Mouse (Mus musculus): ENCODE measurements around the gene Adap2. TPM values are rescaled to one million over a fixed set of nuclear protein-coding genes. Genes with fewer than 3 reads are reported as not detected.

Gene Adap2
- 3.8 TPM for polyA plus RNA-seq (2015; fragmentation: Illumina TruSeq; extraction: RNeasy Lipid Tissue Mini Kit (QIAGEN cat#74804); ENCODE audit: insufficient read depth, low read depth, low replicate concordance)

DNA sequence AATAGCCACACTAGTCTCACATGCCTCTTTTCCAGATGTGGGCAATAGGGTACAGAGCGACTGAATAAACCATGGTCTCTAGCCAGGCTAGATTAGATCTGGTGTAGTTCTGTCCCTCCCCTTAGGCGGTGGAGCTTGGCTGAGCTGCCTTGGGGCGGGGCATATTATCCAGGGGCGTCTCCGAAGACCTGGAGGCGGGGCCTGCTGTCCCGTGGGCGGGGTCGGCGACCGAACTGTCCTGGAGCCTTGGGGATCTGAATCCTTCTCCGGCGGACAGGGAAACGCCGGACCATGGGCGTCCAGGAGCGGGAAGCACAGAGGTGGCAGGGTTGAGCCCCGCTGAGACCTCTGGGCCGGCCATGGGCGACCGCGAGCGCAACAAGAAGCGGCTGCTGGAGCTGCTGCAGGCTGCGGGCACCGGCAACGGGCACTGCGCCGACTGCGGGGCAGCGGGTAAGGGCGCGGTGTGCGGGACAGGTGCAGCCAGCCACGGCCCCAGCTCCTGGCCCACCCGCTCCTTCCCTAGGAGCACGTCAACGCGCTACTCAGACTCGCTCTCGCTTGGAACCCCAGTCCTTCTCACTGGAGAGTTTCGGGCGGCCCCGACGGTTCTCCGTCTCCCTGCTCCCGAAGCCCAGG is at the start of gene Adap2:
Gene Adap2, plus strand, starts transcription at position 249 of the 639 bp plus-strand sequence.

DNA sequence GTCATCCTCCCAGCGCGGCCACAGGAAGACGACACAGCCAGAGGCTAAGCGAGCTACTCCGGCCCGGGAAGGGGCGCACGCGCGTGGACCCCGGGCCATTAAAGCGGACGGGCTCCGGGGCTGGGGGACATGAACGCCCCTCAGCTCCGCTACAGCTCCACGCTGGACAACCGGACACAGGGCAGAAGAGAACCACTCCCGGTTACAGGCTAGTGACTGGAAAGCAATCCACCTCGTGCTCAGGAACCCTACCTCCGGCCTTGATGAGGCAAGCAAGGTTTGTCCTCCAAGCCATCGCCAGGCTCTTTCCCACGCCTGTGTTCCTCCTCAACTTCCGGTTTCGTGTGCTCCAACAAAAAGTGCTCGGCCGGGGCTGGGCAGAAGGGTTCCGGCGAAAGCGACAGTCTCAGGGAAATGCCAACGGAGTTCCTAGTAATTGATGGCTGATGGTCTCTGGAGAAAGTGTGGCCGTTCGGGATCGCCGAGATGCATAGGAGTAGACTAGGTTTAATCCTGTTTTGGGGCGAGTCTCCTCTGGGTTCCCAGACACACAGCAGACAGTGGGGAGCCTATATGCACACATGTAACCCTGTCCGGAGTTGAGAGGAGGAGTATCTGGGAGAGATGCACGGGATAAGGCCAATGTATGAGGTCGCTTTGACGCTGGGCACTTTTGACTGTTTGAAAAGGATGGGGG is 11.9 kb upstream of the Adap2 start, which contains the start of gene Tefm:
Gene Tefm, minus strand, starts transcription at position 351 of the 697 bp plus-strand sequence.

DNA sequence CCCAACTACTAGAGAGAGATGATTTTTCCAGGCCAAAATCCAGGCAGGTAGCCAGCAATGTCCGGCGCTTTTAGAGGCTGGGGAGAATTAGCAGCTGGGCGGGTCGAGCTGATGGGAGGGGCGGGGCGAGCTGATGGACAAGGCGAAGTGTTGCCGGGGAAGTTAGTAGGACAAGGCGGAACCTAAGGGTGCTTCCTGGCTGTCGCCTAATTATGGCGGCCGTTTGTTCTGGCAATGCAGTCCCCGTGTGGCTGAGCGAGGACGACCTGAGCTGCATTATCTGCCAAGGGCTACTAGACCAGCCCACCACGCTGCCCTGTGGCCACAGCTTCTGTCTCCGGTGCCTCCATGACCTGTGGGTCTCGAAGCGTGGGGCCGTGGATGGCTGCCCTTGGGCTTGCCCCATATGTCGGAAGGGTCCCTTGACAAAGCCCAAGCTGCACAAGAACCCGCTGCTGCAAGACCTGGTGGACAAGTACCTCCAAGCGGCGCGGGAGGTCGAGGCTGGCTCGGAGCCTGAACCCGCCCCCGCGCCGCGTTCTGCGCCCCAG is 29.9 kb downstream of the Adap2 start, which contains the start of gene Rnf135:
Gene Rnf135, plus strand, starts transcription at position 147 of the 551 bp plus-strand sequence.

DNA sequence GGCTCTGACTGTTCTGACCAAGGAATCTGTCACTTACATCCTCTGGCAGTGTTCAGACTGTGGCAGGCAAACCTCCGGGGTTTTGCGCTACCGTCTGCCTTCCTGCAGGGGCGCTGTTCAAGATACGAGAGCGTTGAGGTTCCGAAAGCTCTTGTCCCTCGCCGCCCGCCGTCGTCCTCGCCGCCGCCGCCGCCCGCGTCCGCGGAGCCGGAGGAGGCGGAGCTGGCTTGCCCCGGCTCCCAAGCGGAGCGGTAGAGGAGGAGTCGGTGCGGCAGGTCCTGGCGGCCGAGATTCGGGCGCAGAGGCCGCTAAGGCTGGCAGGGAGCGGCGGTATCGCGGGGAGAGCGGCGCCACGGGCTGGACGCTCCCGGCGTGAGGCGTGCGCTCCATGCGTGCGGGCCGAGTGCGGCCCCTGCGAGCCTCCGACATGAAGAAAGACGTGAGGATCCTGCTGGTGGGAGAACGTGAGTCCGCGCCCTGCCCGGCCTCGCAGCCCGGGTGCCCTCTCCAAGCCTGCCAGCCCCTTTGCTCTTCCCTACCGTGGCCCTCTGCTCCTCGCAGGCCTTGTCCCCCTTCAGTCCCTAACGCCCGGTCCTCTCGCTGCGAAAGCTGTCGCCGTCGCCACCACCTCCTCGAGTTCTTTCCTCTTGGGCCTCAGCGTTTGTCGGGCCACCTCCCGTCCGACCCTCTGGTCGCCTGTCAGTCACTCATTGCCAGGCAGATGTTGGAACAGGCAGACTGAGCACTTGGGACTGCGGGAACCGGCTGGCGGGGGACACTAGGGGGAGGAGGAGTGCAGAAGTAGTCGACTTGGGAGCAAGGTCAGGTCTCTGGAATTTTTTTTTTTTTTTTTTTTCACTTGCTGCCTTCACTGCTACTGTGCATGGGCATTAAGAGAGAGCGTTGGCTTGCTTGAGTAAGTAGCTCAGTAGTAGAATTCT is 55.2 kb downstream of the Adap2 start, which contains the start of gene Rhot1:
Gene Rhot1, plus strand, starts transcription at position 160 of the 941 bp plus-strand sequence.

Other genes starting within 250 kb of the Adap2 start
- 4.6 TPM for gene Utp6, start 191.7 kb upstream of the Adap2 start, polyA plus RNA-seq (2015; fragmentation: Illumina TruSeq; extraction: RNeasy Lipid Tissue Mini Kit (QIAGEN cat#74804); ENCODE audit: insufficient read depth, low read depth, low replicate concordance)
- 6.1 TPM for gene Suz12, start 161.0 kb upstream of the Adap2 start, polyA plus RNA-seq (2015; fragmentation: Illumina TruSeq; extraction: RNeasy Lipid Tissue Mini Kit (QIAGEN cat#74804); ENCODE audit: insufficient read depth, low read depth, low replicate concordance)
- 3.1 TPM for gene Crlf3, start 73.1 kb upstream of the Adap2 start, polyA plus RNA-seq (2015; fragmentation: Illumina TruSeq; extraction: RNeasy Lipid Tissue Mini Kit (QIAGEN cat#74804); ENCODE audit: insufficient read depth, low read depth, low replicate concordance)
- gene Atad5, start 64.7 kb upstream of the Adap2 start, polyA plus RNA-seq (2015; fragmentation: Illumina TruSeq; extraction: RNeasy Lipid Tissue Mini Kit (QIAGEN cat#74804); ENCODE audit: insufficient read depth, low read depth, low replicate concordance), result 0.24 TPM
- gene Tefm, start 11.9 kb upstream of the Adap2 start, polyA plus RNA-seq (2015; fragmentation: Illumina TruSeq; extraction: RNeasy Lipid Tissue Mini Kit (QIAGEN cat#74804); ENCODE audit: insufficient read depth, low read depth, low replicate concordance), result 4.9 TPM
- gene Rnf135, start 29.7 kb downstream of the Adap2 start, polyA plus RNA-seq (2015; fragmentation: Illumina TruSeq; extraction: RNeasy Lipid Tissue Mini Kit (QIAGEN cat#74804); ENCODE audit: insufficient read depth, low read depth, low replicate concordance), result 3.4 TPM
- gene Rhot1, start 54.9 kb downstream of the Adap2 start, polyA plus RNA-seq (2015; fragmentation: Illumina TruSeq; extraction: RNeasy Lipid Tissue Mini Kit (QIAGEN cat#74804); ENCODE audit: insufficient read depth, low read depth, low replicate concordance), result 13.5 TPM
- gene Rhbdl3, start 146.8 kb downstream of the Adap2 start, polyA plus RNA-seq (2015; fragmentation: Illumina TruSeq; extraction: RNeasy Lipid Tissue Mini Kit (QIAGEN cat#74804); ENCODE audit: insufficient read depth, low read depth, low replicate concordance), result 1.5 TPM
- 3.0 TPM for gene 5730455P16Rik, start 223.9 kb downstream of the Adap2 start, polyA plus RNA-seq (2015; fragmentation: Illumina TruSeq; extraction: RNeasy Lipid Tissue Mini Kit (QIAGEN cat#74804); ENCODE audit: insufficient read depth, low read depth, low replicate concordance)
- 24.9 TPM for gene Zfp207, start 229.2 kb downstream of the Adap2 start, polyA plus RNA-seq (2015; fragmentation: Illumina TruSeq; extraction: RNeasy Lipid Tissue Mini Kit (QIAGEN cat#74804); ENCODE audit: insufficient read depth, low read depth, low replicate concordance)